Mouse (Mus musculus) lung, embryonic 15.5 days (tissue): ENCODE results near the gene Ccdc80. TPM values are rescaled to one million over a fixed set of nuclear protein-coding genes. Genes with fewer than 3 reads are reported as not detected.

Experiments
- ATAC-seq: fragments of 200-750 bp; cut with Nextera tagmentation; 2 replicates; pipeline ENCODE4 v1.8.0; 2017; ENCODE audit warnings: moderate number of reproducible peaks, borderline replicate concordance; ENCODE audit not compliant: low FRiP score, low TSS enrichment; ENCODE audit errors: extremely low read depth
- H3K27ac ChIP-seq: fragments of 300-500 bp; sonication (generic); 2 replicates; pipeline ENCODE4 v1.5.1; 2015; ENCODE audit warnings: moderate library complexity, mild to moderate bottlenecking, inconsistent platforms
- H3K27me3 ChIP-seq: fragments of 300-500 bp; sonication (generic); 2 replicates; pipeline ENCODE4 v1.6.1; 2015; ENCODE audit warnings: inconsistent platforms
- H3K36me3 ChIP-seq: fragments of 300-500 bp; sonication (generic); 2 replicates; pipeline ENCODE4 v1.6.1; 2015; ENCODE audit warnings: inconsistent platforms
- H3K4me1 ChIP-seq: fragments of 300-500 bp; sonication (generic); 2 replicates; pipeline ENCODE4 v1.6.1; 2015; ENCODE audit warnings: inconsistent platforms
- H3K4me2 ChIP-seq: fragments of 300-500 bp; sonication (generic); 2 replicates; pipeline ENCODE4 v1.6.1; 2015; ENCODE audit warnings: inconsistent platforms, mild to moderate bottlenecking, moderate library complexity
- H3K4me3 ChIP-seq: fragments of 300-500 bp; sonication (generic); 2 replicates; pipeline ENCODE4 v1.5.1; 2015; ENCODE audit warnings: mild to moderate bottlenecking, inconsistent platforms
- H3K9ac ChIP-seq: fragments of 300-500 bp; sonication (generic); 2 replicates; pipeline ENCODE4 v1.6.1; 2015; ENCODE audit warnings: inconsistent platforms
- H3K9me3 ChIP-seq: fragments of 300-500 bp; sonication (generic); 2 replicates; pipeline ENCODE4 v1.6.1; 2016; ENCODE audit warnings: inconsistent platforms
- WGBS: fragments of 180-500 bp; shearing (Covaris S2); methylation state at CpG from one replicate; pipeline ENCODE4 v1.1.7; 2015; 5-methylcytosine and 5-hydroxymethylcytosine counted together
- polyA plus RNA-seq: library from polyadenylated mRNA; unstranded; fragments of >200 nt; fragmentation: Nextera tagmentation; extraction: Ambion mirVana; gene quantifications from 2 replicates; pipeline ENCODE4 v1.2.1, GENCODE M21; 2015

The Ccdc80 gene
- polyA plus RNA-seq, result 73.1 and 73.5 TPM in 2 replicates

DNA sequence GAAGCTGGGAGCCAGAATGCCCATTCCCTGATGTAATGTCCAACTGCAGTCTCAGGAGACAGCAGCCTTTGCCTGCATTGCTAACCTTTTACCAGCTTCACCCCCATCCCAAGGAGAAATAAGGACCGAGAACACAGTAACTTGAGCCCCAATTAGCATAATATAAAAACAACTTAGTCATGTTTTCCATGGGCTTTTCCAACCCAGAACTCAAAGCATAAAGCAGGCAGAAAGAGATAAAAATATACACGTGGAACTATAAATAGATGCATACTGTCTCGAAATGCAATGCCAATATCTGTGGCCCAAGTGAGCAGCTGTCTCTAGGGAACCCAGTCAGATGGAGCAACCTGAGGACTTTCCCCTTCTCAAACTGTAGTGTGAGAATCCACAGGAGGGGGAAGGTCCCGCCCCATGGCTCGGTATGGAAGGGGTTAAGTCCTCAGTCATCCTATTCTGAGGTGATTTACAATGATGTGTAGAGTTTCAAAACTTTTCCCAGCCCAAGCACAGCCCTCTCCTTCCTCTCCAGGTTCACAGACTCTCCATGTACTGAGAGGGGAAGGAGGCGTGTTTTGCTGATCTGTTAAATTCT is at the start of gene Ccdc80:
Gene Ccdc80, plus strand, starts transcription at position 266 of the 595 bp plus-strand sequence.
- H3K4me1 ChIP-seq, result peaks cover 29% of the 10 kb centered on the region
- H3K27me3 ChIP-seq, result no peaks in the 10 kb centered on the region
- peak within 1 kb of the TSS; percentile 69 for H3K27ac ChIP-seq
- H3K4me3 ChIP-seq, result peak within 1 kb of the TSS; percentile 45
- peak within 1 kb of the TSS; percentile 66 for H3K4me2 ChIP-seq
- ATAC-seq, result peak; percentile 73; the same call in 1 of the 2 replicates
- H3K9ac ChIP-seq, result peak within 1 kb of the TSS; percentile 59
- H3K9me3 ChIP-seq, result no peaks in the 10 kb centered on the region
- no peaks in the 10 kb centered on the region for H3K36me3 ChIP-seq
- 7% methylated on average over 6 of the region's 6 CpGs for WGBS

DNA sequence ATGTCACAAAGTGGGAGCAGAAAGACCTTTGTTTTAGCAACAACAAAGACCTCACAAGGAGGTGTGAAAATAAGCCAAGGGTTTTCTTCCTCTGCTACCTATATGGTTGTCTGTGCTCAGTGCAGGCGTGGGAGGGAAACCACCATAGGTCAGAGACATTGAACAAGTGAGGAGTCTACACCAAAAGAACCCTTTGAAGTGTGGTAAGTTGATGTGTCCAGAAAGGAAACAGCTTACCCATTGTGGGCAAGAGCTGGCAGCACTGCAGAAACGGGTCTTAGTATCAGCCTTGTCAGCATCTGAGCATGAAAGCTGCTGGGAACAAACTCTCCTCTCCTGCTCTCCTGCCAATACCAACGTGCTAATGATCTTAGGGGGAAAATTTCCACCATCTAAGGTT is 48.4 kb upstream of the Ccdc80 start:
- no peaks in the 10 kb centered on the region for H3K36me3 ChIP-seq
- no peak overlapping the region for H3K4me2 ChIP-seq
- WGBS, result 53% methylated on average over 3 of the region's 3 CpGs
- no peak for ATAC-seq
- H3K27ac ChIP-seq, result no peak overlapping the region
- H3K9me3 ChIP-seq, result no peaks in the 10 kb centered on the region
- no peaks in the 10 kb centered on the region for H3K27me3 ChIP-seq
- H3K4me3 ChIP-seq, result no peak overlapping the region
- no peak overlapping the region for H3K9ac ChIP-seq
- H3K4me1 ChIP-seq, result no peaks in the 10 kb centered on the region

DNA sequence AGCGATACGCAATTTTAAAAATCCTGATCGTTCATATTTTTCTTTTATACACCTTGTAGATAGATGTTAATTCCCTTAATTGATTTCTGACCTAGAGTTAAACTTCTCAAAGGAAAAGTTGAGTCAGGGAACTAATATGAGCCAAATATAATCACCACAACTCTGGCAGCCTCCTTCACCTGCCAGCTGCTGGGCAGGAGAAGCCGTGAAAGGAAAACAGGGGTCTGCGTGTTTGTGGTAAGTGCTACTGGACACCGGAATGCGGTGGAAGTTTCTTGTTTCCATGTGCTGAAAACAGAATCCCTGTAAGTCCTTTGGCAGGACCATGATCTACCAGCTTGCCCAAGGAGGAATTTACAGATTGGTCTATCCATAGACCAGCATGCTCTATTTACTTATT is 36.0 kb upstream of the Ccdc80 start:
- Histone ChIP-seq H3K27me3 (no peaks in the 10 kb centered on the region), H3K9me3 (no peaks in the 10 kb centered on the region), H3K4me2 (no peak overlapping the region), H3K36me3 (no peaks in the 10 kb centered on the region), H3K4me3 (no peak overlapping the region), H3K4me1 (no peaks in the 10 kb centered on the region), H3K27ac (no peak overlapping the region), H3K9ac (no peak overlapping the region)
- ATAC-seq, result no peak
- WGBS, result 90% methylated on average over 7 of the region's 7 CpGs

DNA sequence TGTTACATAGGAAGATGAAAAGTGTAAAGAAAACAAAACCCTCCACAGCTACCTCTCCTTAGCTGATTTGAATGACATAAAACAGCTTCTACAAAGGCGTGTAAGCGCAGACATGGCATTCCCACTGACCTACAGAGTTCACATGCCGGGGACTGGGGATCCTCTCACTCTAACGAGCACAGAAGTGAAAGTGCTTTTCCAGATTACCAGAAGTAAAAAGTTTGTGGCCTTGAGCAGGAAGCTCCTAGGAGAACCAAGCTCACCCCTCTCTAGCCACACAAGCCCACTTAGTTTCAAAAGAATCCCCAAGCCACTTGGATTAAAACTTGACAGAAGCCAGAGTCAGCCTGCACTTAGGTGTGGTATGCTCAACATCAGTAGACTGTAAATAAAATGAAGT is 35.3 kb upstream of the Ccdc80 start:
- H3K4me1 ChIP-seq, result no peaks in the 10 kb centered on the region
- no peak overlapping the region for H3K27ac ChIP-seq
- 74% methylated on average over 4 of the region's 4 CpGs for WGBS
- no peak overlapping the region for H3K4me3 ChIP-seq
- no peaks in the 10 kb centered on the region for H3K9me3 ChIP-seq
- no peaks in the 10 kb centered on the region for H3K27me3 ChIP-seq
- no peak overlapping the region for H3K9ac ChIP-seq
- no peak overlapping the region for H3K4me2 ChIP-seq
- no peaks in the 10 kb centered on the region for H3K36me3 ChIP-seq
- ATAC-seq, result no peak

DNA sequence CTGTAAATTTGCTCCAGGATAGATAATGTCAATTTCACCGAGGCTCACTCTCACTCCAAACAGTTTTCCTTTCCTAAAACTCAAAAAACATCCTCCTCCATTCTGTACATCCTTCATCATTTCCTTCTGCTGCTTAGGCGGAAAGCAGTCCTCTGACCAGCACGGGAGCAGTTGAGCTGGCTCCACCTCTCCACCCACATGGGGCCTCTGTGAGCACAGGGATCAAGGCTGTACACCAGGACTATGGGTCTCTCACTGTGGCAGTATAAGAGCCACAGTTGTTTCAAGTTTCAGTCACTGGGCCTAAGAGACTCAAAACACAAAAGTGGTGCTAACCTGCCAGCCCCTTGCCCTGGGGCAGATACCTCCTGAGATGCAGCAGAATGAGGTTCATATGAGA is 32.1 kb upstream of the Ccdc80 start:
- no peak for ATAC-seq
- no peak overlapping the region for H3K4me2 ChIP-seq
- H3K27ac ChIP-seq, result no peak overlapping the region
- H3K27me3 ChIP-seq, result no peaks in the 10 kb centered on the region
- no peaks in the 10 kb centered on the region for H3K9me3 ChIP-seq
- WGBS, result 35% methylated on average over 3 of the region's 3 CpGs
- no peaks in the 10 kb centered on the region for H3K4me1 ChIP-seq
- no peak overlapping the region for H3K9ac ChIP-seq
- no peaks in the 10 kb centered on the region for H3K36me3 ChIP-seq
- H3K4me3 ChIP-seq, result no peak overlapping the region

DNA sequence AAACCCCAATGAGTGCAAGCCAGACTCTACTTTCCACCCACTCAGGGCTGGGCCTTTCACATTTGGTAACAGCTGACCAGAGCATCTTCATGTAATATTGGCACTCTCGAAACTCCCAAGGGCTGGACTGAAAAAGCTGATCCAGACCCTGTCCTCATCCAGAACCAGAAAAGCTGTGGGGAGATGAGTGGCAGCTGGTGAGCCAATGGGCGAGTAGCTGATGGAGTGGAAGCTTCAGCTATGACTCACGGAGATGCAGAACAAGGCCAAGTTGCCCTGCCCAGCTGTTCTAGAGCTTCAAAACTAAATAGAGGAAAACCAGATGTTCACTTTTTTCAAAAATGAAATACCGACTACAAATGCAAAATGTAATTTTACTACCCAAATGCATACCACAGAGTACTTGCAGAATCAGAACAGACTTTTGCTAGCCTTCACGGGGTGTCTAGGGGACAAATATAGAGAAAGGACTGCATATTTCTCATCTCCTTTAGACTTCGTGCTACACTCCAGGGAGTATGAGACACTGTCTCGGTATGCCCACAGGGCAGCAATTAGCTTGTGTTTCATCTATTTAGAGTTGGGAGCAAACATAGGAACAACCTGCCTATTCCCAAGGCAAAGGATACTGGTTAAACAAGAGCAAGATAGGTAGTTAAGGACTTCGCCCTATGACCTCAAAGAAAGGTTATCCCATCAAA is 22.7 kb upstream of the Ccdc80 start:
- no peaks in the 10 kb centered on the region for H3K36me3 ChIP-seq
- H3K9ac ChIP-seq, result no peak overlapping the region
- WGBS, result 70% methylated on average over 8 of the region's 8 CpGs
- H3K27ac ChIP-seq, result no peak overlapping the region
- no peaks in the 10 kb centered on the region for H3K9me3 ChIP-seq
- H3K4me2 ChIP-seq, result no peak overlapping the region
- no peaks in the 10 kb centered on the region for H3K27me3 ChIP-seq
- H3K4me3 ChIP-seq, result no peak overlapping the region
- ATAC-seq, result peak; percentile 46; the same call in 1 of the 2 replicates
- no peaks in the 10 kb centered on the region for H3K4me1 ChIP-seq

DNA sequence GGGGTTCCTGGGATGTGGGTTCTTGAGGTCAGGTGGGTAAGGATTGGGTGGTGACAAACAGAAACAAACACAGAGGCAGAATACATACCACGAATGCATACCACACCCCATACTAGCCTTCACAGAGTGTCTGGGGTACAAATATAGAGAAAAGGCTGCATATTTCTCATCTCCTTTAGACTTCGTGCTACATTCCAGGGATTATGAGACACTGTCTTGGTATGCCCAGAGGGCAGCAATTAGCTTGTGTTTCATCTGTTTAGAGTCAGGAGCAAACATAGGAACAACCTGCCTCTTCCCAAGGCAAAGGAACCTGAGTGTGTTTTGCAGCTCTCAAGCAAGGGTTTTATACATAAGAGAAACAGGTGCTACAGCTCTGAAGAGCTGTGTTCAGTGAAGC is 21.8 kb upstream of the Ccdc80 start:
- Histone ChIP-seq H3K4me1 (no peaks in the 10 kb centered on the region), H3K9ac (no peak overlapping the region), H3K27me3 (no peaks in the 10 kb centered on the region), H3K36me3 (no peaks in the 10 kb centered on the region), H3K4me2 (no peak overlapping the region), H3K4me3 (no peak overlapping the region), H3K9me3 (no peaks in the 10 kb centered on the region), H3K27ac (no peak overlapping the region)
- WGBS, result 70% methylated on average over 2 of the region's 2 CpGs
- no peak for ATAC-seq

DNA sequence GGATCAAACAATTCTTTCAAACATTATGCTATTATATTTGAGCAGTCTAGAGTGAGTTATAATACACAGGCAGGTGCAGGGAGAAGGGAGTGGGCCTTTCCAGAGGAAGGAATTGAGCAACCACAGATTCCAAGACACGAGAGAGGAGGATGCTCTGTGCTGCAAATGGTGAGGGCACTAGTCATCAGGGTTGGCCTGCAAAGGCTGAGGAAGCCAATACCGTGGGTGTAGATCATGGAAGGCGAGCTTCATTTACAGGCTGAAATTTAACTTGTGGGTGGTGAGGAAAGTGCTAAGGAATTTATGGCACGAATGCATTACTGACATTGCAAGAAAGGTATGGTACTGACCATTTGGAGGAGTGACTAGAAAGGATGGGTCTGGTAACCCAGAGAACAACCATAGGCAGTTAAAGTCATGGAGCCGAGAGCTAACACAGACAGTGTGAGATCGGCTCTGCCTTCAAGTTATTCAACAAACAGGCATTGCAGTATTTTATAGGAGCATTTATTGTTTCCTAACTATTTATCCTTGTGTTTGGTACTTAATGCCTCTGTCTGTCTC is 15.6 kb upstream of the Ccdc80 start:
- H3K9ac ChIP-seq, result no peak overlapping the region
- H3K27ac ChIP-seq, result no peak overlapping the region
- no peak for ATAC-seq
- H3K4me2 ChIP-seq, result no peak overlapping the region
- H3K36me3 ChIP-seq, result no peaks in the 10 kb centered on the region
- H3K4me1 ChIP-seq, result 0 out of 2 replicates have a peak, but pooled peaks cover 6% of the 10 kb centered on the region
- no peaks in the 10 kb centered on the region for H3K27me3 ChIP-seq
- 77% methylated on average over 6 of the region's 6 CpGs for WGBS
- H3K4me3 ChIP-seq, result no peak overlapping the region
- H3K9me3 ChIP-seq, result no peaks in the 10 kb centered on the region

DNA sequence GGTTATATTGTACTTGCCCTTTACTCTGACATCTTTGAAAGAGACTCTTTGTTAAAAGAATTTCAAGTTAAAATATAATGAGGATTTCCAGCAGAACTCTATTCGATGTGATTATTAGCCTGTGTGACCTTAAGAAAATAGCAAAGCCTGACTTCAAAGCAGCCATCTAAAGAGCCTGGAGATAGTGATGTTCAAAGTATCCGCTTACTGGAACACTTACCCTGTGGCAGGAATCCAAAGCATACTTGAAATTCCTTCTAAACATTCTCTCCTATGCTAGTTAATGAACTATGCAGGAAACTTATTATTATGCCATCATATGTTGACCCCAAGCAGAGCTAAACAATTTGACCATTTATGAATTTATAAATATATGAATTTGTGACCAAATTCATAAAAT is 13.9 kb upstream of the Ccdc80 start:
- H3K27me3 ChIP-seq, result no peaks in the 10 kb centered on the region
- H3K9ac ChIP-seq, result no peak overlapping the region
- H3K4me1 ChIP-seq, result 0 out of 2 replicates have a peak, but pooled peaks cover 6% of the 10 kb centered on the region
- no peaks in the 10 kb centered on the region for H3K36me3 ChIP-seq
- no peak overlapping the region for H3K4me2 ChIP-seq
- 15% methylated on average over 2 of the region's 2 CpGs for WGBS
- H3K27ac ChIP-seq, result no peak overlapping the region
- no peak overlapping the region for H3K4me3 ChIP-seq
- no peak; the same call in 1 of the 2 replicates for ATAC-seq
- no peaks in the 10 kb centered on the region for H3K9me3 ChIP-seq

DNA sequence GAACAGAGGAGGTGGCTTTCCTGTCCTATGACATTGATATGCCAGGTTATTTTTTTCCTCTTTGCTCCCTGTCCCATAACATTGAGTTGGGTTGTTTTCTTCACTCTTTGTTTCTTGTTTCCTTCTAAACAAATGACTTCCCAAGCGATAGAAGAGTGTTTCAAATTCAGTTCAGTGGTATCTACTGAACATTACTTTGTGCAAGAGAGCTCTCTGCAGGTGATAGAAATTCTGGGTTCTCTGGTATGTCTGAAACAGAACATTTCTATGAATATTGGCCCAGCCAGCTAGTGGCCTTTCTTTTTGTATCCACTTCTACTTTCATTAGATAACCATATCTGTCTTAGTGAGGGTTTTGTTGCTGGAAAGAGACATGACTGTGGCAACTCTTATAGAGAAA is 4.4 kb upstream of the Ccdc80 start:
- Histone ChIP-seq H3K4me2 (no peak overlapping the region), H3K4me1 (peaks cover 9% of the 10 kb centered on the region), H3K27ac (no peak overlapping the region), H3K27me3 (no peaks in the 10 kb centered on the region), H3K9me3 (no peaks in the 10 kb centered on the region), H3K9ac (no peak overlapping the region), H3K36me3 (no peaks in the 10 kb centered on the region), H3K4me3 (no peak overlapping the region)
- ATAC-seq, result no peak
- WGBS, result 64% methylated on average over 1 of the region's 1 CpGs

DNA sequence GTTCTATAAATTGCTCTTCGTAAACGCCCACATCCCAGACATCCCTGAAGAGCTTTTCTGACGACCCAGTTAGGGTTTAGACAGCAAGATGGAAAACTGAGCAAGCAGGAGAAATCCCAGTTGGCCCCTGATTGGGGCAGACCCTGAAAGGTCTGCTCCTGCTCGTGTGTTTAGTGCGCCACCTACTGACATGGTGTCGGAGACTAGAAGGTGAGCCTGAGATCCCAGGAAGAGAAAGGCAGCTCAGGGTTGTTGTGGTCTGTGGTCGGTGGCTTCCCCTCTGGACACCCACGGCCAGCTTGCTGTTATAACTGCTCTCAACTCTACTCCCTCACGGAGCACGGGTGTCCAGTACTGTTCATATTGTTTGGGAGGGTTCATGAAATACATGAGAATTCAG is 3.2 kb upstream of the Ccdc80 start:
- no peaks in the 10 kb centered on the region for H3K9me3 ChIP-seq
- no peak overlapping the region for H3K4me2 ChIP-seq
- no peaks in the 10 kb centered on the region for H3K36me3 ChIP-seq
- peaks cover 18% of the 10 kb centered on the region for H3K4me1 ChIP-seq
- H3K4me3 ChIP-seq, result no peak overlapping the region
- peak; percentile 64; the same call in 1 of the 2 replicates for ATAC-seq
- WGBS, result 6% methylated on average over 10 of the region's 10 CpGs
- H3K27me3 ChIP-seq, result no peaks in the 10 kb centered on the region
- no peak overlapping the region for H3K9ac ChIP-seq
- no peak overlapping the region for H3K27ac ChIP-seq

DNA sequence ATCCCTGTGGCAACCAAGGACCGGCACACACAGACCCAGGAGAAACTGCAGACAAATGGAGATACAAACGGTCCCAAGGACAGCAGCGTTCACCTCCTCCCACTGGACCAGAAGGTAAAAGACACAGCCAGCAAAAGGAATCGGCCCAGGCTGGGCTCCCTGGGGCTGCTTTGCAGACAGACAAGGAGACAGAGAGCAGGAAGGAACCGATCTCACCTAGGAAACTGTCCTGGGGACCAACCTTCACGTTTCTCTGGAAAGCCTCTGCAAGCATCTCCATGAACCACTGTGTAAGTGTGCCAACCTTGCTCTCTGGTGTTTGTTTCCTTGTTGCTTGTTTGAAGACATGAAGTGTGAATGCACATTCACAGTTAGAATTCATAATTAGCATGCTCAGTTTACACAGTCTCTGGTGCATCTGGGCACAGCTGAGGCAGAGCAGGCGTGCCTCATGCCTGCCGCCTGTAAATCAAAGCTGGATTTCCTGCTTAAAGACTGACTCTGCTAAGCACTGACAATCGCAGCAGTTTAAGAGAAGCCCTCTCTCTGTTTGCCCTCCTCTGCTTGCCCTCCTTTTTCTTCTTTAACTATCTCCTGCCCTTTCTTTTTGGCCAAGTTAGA is 1.0 kb downstream of the Ccdc80 start:
- Histone ChIP-seq H3K4me1 (peaks cover 32% of the 10 kb centered on the region), H3K9ac (peak overlapping the region; percentile 59), H3K4me2 (peak overlapping the region; percentile 66), H3K4me3 (peak overlapping the region; percentile 45), H3K9me3 (no peaks in the 10 kb centered on the region), H3K27ac (peak overlapping the region; percentile 69), H3K36me3 (no peaks in the 10 kb centered on the region), H3K27me3 (no peaks in the 10 kb centered on the region)
- WGBS, result 2% methylated on average over 9 of the region's 9 CpGs
- ATAC-seq, result 0 out of 2 replicates have a peak, but pooled peaks have one; percentile 13
